Mouse (Mus musculus): Measurements from ENCODE around the gene Rhox3e.
"Not testable (repeated sequence)": the region's sequence is repeated elsewhere in the genome, so short reads cannot be mapped to it uniquely, and the experiment has no call there.

Gene Rhox3e

GRCm38 (mm10) chrX:37541719-37542118, at the start of gene Rhox3e:
Rhox3e (plus strand) TSS chrX:37542019.
- DNase-seq (ENCODE audit: low spot score in 2 of 2): not testable (repeated sequence)

DNA sequence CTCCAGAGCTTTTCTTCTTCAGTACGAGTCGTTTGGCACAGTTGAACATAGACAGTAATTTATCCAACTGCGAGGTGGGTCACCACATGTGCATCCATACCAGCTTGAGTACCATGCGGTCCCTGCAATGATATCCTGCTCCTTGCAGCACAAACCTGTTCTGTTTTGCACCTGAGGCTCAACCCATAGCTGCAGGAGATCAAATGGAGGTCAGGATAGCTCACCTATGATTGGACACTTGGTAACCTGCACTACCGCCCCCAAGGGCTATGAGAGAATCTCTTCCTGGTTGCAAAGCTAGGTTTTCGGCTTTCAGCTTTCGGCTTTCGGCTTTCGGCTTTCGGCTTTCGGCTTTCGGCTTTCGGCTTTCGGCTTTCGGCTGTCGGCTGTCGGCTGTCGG, 27.8 kb upstream of the Rhox3e start, which contains the start of gene Rhox4d:
Gene Rhox4d, plus strand, starts transcription at position 301 of the 400 bp plus-strand sequence.
- DNase-seq (ENCODE audit: low spot score in 2 of 2): not testable (repeated sequence)

DNA sequence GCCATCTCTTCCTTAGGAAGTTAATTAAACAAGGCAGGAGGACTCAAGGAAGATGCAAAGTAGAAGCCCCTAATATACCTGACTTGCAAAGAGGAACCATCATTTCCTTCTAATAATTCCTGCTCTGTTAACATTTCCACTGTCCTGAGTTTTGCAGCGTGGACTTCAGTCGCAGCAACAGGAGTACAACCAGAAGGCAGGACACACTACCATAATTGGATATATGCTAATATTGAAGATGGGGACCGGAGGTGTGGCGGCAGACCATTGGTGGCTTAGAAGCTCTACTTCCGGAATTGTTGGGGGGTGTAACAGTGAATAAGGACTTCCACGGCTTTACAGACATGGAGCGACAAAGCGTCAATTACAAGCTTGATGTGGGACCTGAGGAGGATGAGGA, 11.7 kb upstream of the Rhox3e start, which contains the start of gene Rhox2e:
Gene Rhox2e, plus strand, starts transcription at position 301 of the 400 bp plus-strand sequence.
- DNase-seq (ENCODE audit: low spot score in 2 of 2): not testable (repeated sequence)

DNA sequence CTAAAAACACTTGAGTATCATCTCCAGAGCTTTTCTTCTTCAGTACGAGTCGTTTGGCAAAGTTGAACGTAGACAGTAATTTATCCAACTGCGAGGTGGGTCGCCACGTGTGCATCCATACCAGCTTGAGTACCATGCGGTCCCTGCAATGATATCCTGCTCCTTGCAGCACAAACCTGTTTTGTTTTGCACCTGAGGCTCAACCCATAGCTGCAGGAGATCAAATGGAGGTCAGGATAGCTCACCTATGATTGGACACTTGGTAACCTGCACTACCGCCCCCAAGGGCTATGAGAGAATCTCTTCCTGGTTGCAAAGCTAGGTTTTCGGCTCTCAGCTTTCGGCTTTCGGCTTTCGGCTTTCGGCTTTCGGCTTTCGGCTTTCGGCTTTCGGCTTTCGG, 15.3 kb downstream of the Rhox3e start, which contains the start of gene Rhox4e:
Gene Rhox4e, plus strand, starts transcription at position 301 of the 400 bp plus-strand sequence.
- DNase-seq (ENCODE audit: low spot score in 2 of 2): not testable (repeated sequence)

DNA sequence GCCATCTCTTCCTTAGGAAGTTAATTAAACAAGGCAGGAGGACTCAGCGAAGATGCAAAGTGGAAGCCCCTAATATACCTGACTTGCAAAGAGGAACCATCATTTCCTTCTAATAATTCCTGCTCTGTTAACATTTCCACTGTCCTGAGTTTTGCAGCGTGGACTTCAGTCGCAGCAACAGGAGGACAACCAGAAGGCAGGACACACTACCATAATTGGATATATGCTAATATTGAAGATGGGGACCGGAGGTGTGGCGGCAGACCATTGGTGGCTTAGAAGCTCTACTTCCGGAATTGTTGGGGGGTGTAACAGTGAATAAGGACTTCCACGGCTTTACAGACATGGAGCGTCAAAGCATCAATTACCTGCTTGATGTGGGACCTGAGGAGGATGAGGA, 29.3 kb downstream of the Rhox3e start, which contains the start of gene Rhox2f:
Gene Rhox2f, plus strand, starts transcription at position 301 of the 400 bp plus-strand sequence.
- DNase-seq (ENCODE audit: low spot score in 2 of 2): not testable (repeated sequence)

GRCm38 (mm10) chrX:37572638-37573037, 30.8 kb downstream of the Rhox3e start:
- DNase-seq (ENCODE audit: low spot score in 2 of 2): not testable (repeated sequence)

- not testable (repeated sequence) for DNase-seq (ENCODE audit: low spot score in 2 of 2)
These were observed 38.9 kb downstream of the Rhox3e start, which contains the start of gene Rhox3f for GRCm38 (mm10) chrX:37580692-37581091. Rhox3f (plus strand) TSS chrX:37580992.

All from heart, adult 9 months (tissue).